Comparison of ENCODE assay signal across 1 mouse cellular context in genomic region chr1:130875910-130876309, GRCm38 (mm10).
A peak's percentile ranks its signal among the peaks of the same experiment; 100 is the strongest.
TF ChIP-seq lines count a peak whose summit lies in the region.

No protein-coding gene starts in this region.

TF ChIP-seq in CH12.LX, 34 proteins besides CTCF, POLR2A, EP300 and RAD21:
- TF ChIP-seq TBP (conservative IDR thresholded peaks at IDR 0.05; ENCODE audit: low read depth, low read length) (no peak), SIN3A (IDR thresholded peaks at IDR 0.05; ENCODE audit: low read length) (no peak), ELF1 (IDR thresholded peaks at IDR 0.05; ENCODE audit: low read depth, low read length) (no peak), E2F4 (IDR thresholded peaks at IDR 0.05; ENCODE audit: insufficient replicate concordance, low read depth, low read length) (no peak), MAX (IDR thresholded peaks at IDR 0.05; ENCODE audit: low read length) (no peak), SMC3 (IDR thresholded peaks at IDR 0.05; ENCODE audit: low read depth, low read length) (peak; percentile 32), CHD2 (IDR thresholded peaks at IDR 0.05; ENCODE audit: low read length) (no peak)
TF ChIP-seq in CH12.LX: peak in this region for 1.
